Comparison of ENCODE assay signal across 15 mouse cellular contexts in genomic region chr6:137114859-137115258, GRCm38 (mm10).
"Had no signal": no experiment of that assay in that cellular context is flagged by ENCODE, and none has a peak within 500 bp of the region (broad histone marks: within the 10 kb centered on the region; RNA-seq: fewer than 3 reads in every experiment).

No protein-coding gene starts in this region.

- H3K4me1 ChIP-seq: neural tube, embryonic 15.5 days had no signal

- H3K4me2 ChIP-seq: neural tube, embryonic 15.5 days; stomach, embryonic 15.5 days had no signal

- H3K36me3 ChIP-seq: neural tube, embryonic 15.5 days; stomach, embryonic 15.5 days had no signal

- H3K4me3 ChIP-seq: neural tube, embryonic 15.5 days; stomach, embryonic 15.5 days had no signal

- H3K9me3 ChIP-seq: neural tube, embryonic 15.5 days; stomach, embryonic 15.5 days had no signal

- H3K27ac ChIP-seq: neural tube, embryonic 15.5 days; stomach, embryonic 15.5 days; stomach, postnatal 0 days had no signal

- DNase-seq: retina, postnatal 1 day; right cerebral cortex, adult 18-20 months; right cerebral cortex, postnatal 14 days; right cerebral cortex, postnatal 25 days; right cerebral cortex, postnatal 4 days; spleen, adult 18-20 months; thymus, adult 18-20 months; thymus, adult 2 months; thymus, postnatal 14 days; thymus, postnatal 25 days; thymus, postnatal 36 days; thymus, postnatal 4 days had no signal

- H3K27me3 ChIP-seq: neural tube, embryonic 15.5 days; stomach, embryonic 15.5 days had no signal

- H3K9ac ChIP-seq: neural tube, embryonic 15.5 days; stomach, embryonic 15.5 days had no signal
